Mouse (Mus musculus): ENCODE data around the gene Gse1.
A peak's percentile ranks its signal among the peaks of the same experiment; 100 is the strongest.

Gse1 gene

GRCm38 (mm10) chr8:120591587-120592292 is 363.5 kb downstream of the Gse1 start:
- DNase-seq (ENCODE audit: extremely low spot score, low spot score): no peak

GRCm38 (mm10) chr8:120594571-120594970 is 366.3 kb downstream of the Gse1 start:
- DNase-seq (ENCODE audit: extremely low spot score, low spot score): no peak

DNA sequence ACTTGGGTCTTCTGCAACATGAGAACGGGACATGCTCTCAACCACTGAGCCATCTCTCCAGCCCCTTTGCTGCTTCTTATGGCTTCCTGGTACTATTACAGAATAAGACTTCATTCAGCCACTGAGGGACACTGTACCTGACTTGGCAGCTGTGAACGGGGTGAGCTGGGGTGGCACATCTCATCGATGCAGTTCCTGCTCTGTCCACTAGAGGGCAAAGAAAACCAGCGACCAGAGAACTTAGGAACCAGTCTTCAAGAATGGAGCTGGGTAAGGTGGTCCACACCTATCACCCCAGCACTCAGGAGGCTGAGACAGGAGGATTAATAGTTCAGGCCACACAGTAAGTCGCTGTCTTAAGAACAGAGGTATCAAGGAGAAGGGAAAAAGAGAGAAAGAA is 367.7 kb downstream of the Gse1 start:
- peak; percentile 81 for DNase-seq (ENCODE audit: extremely low spot score, low spot score)

DNA sequence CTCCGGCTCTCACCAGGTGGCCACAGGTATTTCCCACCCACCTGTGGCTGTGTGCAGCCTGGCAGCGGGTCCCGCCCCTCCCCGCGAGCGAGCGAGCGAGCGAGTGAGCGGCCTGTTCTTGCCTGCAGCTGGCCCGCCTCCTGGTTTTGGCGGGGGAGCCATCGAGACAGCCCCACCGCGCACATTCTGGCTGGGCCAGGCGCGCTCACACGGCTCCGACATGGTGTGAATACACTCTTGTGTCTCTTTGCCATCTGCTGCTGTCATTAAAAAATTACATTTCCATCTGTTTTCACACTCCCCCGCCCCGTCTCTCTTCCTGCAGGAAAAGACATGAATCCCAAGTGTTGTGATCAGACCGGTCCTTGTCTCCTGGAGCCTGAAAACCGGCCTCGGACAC is 370.3 kb downstream of the Gse1 start:
- DNase-seq (ENCODE audit: extremely low spot score, low spot score): peak; percentile 51

DNA sequence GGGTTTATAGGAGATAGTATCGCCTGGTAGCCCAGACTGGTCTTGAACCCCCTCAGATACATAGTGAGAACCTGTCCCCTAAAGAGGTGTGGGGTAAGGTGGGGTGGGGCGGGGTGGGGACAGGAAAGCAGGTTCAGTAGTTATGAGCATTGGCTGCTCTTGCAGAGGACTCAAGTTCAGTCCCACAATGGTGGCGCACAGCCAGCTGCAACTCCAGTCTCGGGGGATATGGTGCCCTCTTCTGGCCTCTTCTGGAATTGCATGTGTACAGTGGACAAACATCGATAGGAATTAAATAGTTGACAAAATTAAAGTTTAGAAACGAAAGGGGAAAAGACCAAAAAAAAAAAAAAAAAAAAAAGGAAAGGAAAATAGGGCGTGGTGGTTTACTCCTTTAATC is 371.2 kb downstream of the Gse1 start:
- DNase-seq (ENCODE audit: extremely low spot score, low spot score): peak; percentile 61

DNA sequence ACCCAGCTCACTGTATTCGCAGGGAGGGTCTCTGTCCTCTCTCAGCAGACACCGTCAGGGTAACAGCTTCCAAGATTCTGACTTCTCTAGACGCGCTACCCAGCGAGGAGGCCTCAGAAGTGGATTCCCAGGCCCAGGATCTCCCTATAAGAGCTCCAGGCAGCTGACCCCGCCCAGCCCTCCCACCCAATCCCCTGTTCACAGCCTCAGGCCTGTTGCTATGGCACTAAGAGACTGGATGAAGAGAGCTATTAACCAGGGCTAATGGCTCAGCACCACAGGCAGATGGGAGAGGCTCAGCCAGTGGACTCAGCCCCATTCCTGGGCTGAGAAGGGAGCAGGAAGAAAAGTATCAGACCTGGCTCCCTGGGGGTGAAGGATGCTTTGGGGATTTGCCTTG is 374.4 kb downstream of the Gse1 start:
- no peak for DNase-seq (ENCODE audit: extremely low spot score, low spot score)

DNA sequence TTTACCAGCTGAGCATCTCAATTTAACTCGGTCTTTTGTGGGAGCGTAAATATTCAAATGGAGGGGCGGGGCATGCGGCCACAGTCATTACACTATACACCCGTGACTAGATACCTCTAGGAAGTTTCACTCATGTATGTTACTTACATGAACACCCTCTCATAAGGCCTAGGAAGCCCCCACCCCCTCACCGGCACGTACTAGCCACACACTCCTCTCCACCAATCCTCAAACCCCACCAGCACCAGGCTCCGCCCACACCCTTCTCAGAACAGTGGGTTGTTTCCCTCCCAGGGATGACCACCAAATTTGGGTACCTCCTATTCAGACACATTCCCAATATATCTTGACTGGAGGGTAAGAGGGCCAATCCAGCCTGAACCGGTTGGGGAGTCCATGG is 379.2 kb downstream of the Gse1 start:
- no peak for DNase-seq (ENCODE audit: extremely low spot score, low spot score)

DNA sequence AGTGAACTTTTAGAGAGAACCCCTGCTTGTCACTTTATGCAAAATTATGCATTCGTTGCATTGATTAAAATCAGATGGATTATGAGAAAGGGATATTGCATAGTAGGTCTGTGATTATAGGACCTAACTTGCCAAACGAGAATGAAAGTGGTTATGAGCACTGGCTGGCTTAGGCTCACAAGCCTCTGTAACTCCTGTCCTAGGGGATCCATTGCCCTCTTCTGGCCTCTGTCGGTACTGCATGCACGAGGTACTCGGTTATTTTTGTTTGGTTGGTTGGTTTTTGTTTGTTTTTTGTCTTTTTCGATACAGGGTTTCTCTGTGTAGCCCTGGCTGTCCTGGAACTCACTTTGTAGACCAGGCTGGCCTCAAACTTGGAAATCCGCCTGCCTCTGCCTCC is 379.6 kb downstream of the Gse1 start:
- DNase-seq (ENCODE audit: extremely low spot score, low spot score): peak; percentile 71

DNA sequence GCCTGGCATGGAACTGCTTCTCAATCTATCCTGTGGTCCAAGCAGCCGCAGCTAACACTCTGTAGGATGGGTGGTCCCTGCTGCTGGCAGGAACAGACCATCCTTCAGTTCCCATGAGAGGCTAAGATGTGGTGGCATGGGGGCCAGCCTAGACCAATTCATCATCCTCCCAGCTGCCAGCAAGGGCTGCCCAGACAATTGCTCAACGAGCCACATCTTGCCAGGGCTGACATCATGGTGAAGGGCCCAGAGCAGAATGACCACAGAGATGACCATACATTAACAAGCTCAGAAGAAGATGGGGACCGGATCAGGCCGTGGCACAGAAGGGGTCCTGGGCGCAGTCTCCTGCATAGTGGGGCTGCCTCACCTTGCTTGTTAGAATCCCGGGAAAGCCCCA is 382.6 kb downstream of the Gse1 start:
- DNase-seq (ENCODE audit: extremely low spot score, low spot score): no peak

DNA sequence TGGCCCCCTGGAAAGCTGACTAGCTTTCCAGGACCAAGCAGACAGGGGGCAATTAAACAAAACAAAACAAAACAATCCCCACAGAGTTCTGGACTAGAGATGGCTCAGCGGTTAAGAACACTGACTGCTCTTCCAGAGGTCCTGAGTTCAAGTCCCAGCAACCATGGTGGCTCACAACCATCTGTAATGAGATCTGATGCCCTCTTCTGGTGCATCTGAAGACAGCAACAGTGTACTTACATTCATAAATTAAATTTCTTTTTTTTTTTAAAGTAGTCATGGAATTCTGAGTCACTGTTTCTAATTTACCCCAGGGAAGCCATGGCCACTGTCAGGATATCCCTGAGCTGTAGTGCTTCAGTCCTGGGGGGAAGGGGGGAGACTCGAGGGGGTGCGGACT is 386.2 kb downstream of the Gse1 start:
- DNase-seq (ENCODE audit: extremely low spot score, low spot score): no peak

GRCm38 (mm10) chr8:120616663-120617626 is 388.7 kb downstream of the Gse1 start:
- no peak for DNase-seq (ENCODE audit: extremely low spot score, low spot score)

- peak; percentile 91 for DNase-seq (ENCODE audit: extremely low spot score, low spot score)
Measured at GRCm38 (mm10) chr8:120618110-120618509, 389.9 kb downstream of the Gse1 start.

DNA sequence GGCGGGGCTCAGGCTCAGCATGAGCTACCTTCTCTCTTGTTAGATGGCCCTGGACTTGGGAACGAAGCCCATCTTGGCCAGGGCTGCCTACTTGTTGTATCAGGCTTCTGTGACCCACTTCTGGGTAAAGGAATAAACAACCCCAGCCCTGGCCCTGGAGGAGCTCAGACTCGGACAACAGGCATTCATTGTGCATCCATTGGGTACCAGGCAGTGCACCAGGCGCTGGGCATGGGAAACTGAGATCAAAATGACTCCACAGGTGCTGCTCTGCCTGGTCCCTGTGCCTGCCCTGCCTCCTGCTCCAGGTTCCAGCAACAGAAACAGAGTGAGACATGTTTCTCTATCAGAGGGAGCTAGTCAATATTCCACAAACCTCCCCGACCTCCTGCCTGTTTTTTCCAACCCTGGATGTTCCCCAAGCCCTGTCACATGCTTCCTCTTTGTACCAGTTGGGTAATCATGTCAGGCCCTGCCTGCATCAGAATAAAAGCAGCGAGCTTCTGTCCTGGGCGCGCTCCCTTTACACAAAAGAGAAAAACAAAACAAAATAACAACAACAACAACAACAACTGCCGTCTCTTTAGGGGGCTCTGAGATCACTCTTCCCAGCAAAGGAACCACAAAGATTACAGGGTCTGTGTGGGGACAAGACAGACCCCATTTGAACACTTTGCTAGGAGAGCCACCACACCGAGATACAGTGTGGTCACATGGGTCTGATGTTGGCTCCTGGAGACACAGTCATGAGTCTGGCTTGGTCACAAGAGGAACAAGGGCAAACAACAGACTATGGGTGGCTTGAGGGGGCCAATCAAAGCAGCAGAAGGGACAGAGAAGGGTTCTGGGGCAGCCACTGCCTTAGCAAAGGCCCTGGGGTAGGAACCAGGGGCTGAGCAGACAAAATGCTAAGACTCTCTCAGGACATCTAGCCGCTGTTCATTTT is 391.3 kb downstream of the Gse1 start:
- no peak for DNase-seq (ENCODE audit: extremely low spot score, low spot score)

GRCm38 (mm10) chr8:120620441-120620840 is 392.2 kb downstream of the Gse1 start:
- DNase-seq (ENCODE audit: extremely low spot score, low spot score): no peak

DNA sequence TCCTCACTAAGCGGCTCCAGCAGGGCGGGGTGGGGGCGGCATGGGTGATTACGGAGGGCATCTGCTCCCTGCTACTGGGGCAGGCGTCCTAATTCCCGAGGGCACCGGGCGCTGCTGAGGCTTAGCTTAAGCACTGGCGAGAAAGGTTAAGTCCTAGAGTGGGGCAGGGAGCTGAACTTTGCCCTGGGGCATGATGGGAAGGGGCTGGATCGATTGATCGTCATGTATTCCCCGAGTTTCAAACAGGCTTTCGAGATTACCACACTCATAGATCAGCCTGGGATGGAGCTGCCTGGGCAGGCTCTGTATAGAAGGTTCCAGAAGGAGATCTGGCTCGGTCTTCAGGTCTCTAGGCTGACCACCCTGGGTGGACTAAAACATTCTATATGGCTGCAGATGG is 393.9 kb downstream of the Gse1 start:
- no peak for DNase-seq (ENCODE audit: extremely low spot score, low spot score)

GRCm38 (mm10) chr8:120623608-120624007 is 395.4 kb downstream of the Gse1 start:
- no peak for DNase-seq (ENCODE audit: extremely low spot score, low spot score)

DNA sequence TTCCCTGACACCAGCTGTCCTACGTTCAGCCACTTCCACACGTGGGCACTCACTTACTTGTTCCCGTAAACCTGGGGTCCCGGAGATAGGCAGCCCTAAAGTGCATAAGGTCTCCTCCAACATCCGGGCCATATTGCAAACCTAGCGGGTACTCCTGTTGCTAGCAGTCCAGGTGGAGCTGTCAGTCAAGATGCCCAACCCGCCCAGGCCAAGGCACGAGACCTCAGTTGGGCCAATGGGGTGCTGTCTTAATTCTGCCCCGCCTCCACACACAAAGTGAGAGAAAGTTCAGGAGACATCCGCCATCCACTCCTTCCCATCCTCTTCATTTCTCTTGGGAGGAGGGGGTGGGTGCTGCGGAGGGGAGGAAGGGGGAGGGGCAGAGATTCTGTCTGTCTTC is 398.2 kb downstream of the Gse1 start:
- no peak for DNase-seq (ENCODE audit: extremely low spot score, low spot score)

- no peak for DNase-seq (ENCODE audit: extremely low spot score, low spot score)
Measured at GRCm38 (mm10) chr8:120627298-120627697, 399.0 kb downstream of the Gse1 start.

DNA sequence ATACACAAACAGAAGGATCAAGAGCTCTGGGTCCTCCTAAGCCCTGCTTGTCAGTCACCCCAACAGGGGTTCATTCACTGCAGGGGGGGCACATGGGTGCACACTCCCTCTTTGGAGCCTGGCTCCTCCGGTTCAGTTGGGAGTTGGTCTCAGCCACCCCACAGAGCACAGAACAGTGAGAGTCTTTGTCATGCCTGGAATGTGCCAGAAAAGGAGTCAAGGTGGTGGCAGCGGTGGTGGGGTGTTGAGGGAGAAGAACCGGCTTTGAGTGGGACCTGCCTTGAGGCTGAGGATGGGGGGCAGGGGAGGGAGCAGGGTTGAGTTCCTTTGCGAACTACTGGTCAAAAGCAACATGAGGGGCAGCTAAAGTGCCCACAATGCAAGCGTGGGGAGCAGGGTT is 401.8 kb downstream of the Gse1 start:
- DNase-seq (ENCODE audit: extremely low spot score, low spot score): no peak

GRCm38 (mm10) chr8:120630848-120631247 is 402.6 kb downstream of the Gse1 start:
- DNase-seq (ENCODE audit: extremely low spot score, low spot score): no peak

Data from neural tube, embryonic 10.5 days (tissue).